Mouse (Mus musculus) heart, embryonic 13.5 days (tissue): Measurements from ENCODE around the gene Rbm20. TPM values are rescaled to one million over a fixed set of nuclear protein-coding genes. Genes with fewer than 3 reads are reported as not detected.

Source experiments
- ATAC-seq: fragments of 200-750 bp; cut with Nextera tagmentation; 2 replicates; pipeline ENCODE4 v1.8.0; 2017; ENCODE audit warnings: moderate TSS enrichment; ENCODE audit not compliant: insufficient number of reproducible peaks, low FRiP score, low TSS enrichment; ENCODE audit errors: extremely low read depth
- H3K27ac ChIP-seq: fragments of 300-500 bp; sonication (generic); replicated peaks from 2 replicates; pipeline ENCODE4 v1.5.1; 2015; ENCODE audit warnings: moderate library complexity, mild to moderate bottlenecking, inconsistent platforms
- H3K27me3 ChIP-seq: fragments of 300-500 bp; sonication (generic); replicated peaks from 2 replicates; pipeline ENCODE4 v1.6.1; 2015; ENCODE audit warnings: mild to moderate bottlenecking, inconsistent platforms
- H3K36me3 ChIP-seq: fragments of 300-500 bp; sonication (generic); 2 replicates; pipeline ENCODE4 v1.6.1; 2015; ENCODE audit warnings: mild to moderate bottlenecking, inconsistent platforms
- H3K4me1 ChIP-seq: fragments of 300-500 bp; sonication (generic); 2 replicates; pipeline ENCODE4 v1.6.1; 2015; ENCODE audit warnings: inconsistent platforms
- H3K4me2 ChIP-seq: fragments of 300-500 bp; sonication (generic); 2 replicates; pipeline ENCODE4 v1.6.1; 2015; ENCODE audit warnings: inconsistent platforms, mild to moderate bottlenecking, moderate library complexity
- H3K4me3 ChIP-seq: fragments of 300-500 bp; sonication (generic); 2 replicates; pipeline ENCODE4 v1.5.1; 2015; ENCODE audit warnings: moderate library complexity, mild to moderate bottlenecking, inconsistent platforms
- H3K9ac ChIP-seq: fragments of 300-500 bp; sonication (generic); 2 replicates; pipeline ENCODE4 v1.6.1; 2015; ENCODE audit warnings: inconsistent platforms, mild to moderate bottlenecking, moderate library complexity
- H3K9me3 ChIP-seq: fragments of 300-500 bp; sonication (generic); 2 replicates; pipeline ENCODE4 v1.6.1; 2016; ENCODE audit warnings: inconsistent platforms
- WGBS: fragments of 180-500 bp; shearing (Covaris S2); methylation state at CpG from one replicate; pipeline ENCODE4 v1.1.7; 2015; ENCODE audit warnings: mixed read lengths; 5-methylcytosine and 5-hydroxymethylcytosine counted together
- polyA plus RNA-seq: library from polyadenylated mRNA; unstranded; fragments of >200 nt; fragmentation: Nextera tagmentation; extraction: Ambion mirVana; gene quantifications from 2 replicates; pipeline ENCODE4 v1.2.1, GENCODE M21; 2015

Rbm20 gene
- polyA plus RNA-seq, 1 experiment from 2014 or later = 33.1 TPM

- Histone ChIP-seq H3K4me3 (no peak overlapping the region), H3K9ac (no peak overlapping the region), H3K27ac (no peak overlapping the region), H3K4me1 (0 out of 2 replicates have a peak, but pooled peaks cover 5% of the 10 kb centered on the region), H3K36me3 (peaks cover 93% of the 10 kb centered on the region), H3K9me3 (no peaks in the 10 kb centered on the region), H3K4me2 (no peak overlapping the region), H3K27me3 (no peaks in the 10 kb centered on the region)
- ATAC-seq = no peak
- 68% methylated on average over 6 of the region's 6 CpGs for WGBS
These were observed 162.7 kb downstream of the Rbm20 start for GRCm38 (mm10) chr19:53839837-53840236.

GRCm38 (mm10) chr19:53841915-53842314 is 164.8 kb downstream of the Rbm20 start:
- ATAC-seq = no peak
- WGBS = 62% methylated on average over 8 of the region's 8 CpGs
- no peak overlapping the region for H3K27ac ChIP-seq

GRCm38 (mm10) chr19:53843972-53844371 is 166.9 kb downstream of the Rbm20 start:
- Histone ChIP-seq H3K9ac (no peak overlapping the region), H3K4me1 (peaks cover 31% of the 10 kb centered on the region), H3K4me2 (no peak overlapping the region), H3K4me3 (no peak overlapping the region), H3K27ac (no peak overlapping the region), H3K36me3 (peaks cover 95% of the 10 kb centered on the region), H3K27me3 (no peaks in the 10 kb centered on the region), H3K9me3 (no peaks in the 10 kb centered on the region)
- WGBS = 61% methylated on average over 8 of the region's 8 CpGs
- ATAC-seq = no peak

More at GRCm38 (mm10) chr19:53841915-53842314, 164.8 kb downstream of the Rbm20 start:
- no peaks in the 10 kb centered on the region for H3K9me3 ChIP-seq
- H3K4me2 ChIP-seq = no peak overlapping the region
- peaks cover 94% of the 10 kb centered on the region for H3K36me3 ChIP-seq
- no peaks in the 10 kb centered on the region for H3K27me3 ChIP-seq
- H3K4me1 ChIP-seq = peaks cover 15% of the 10 kb centered on the region
- H3K4me3 ChIP-seq = no peak overlapping the region
- no peak overlapping the region for H3K9ac ChIP-seq

GRCm38 (mm10) chr19:53848272-53848995 is 171.3 kb downstream of the Rbm20 start:
- H3K27ac ChIP-seq = no peak overlapping the region

GRCm38 (mm10) chr19:53850166-53850922 is 173.2 kb downstream of the Rbm20 start:
- WGBS = 29% methylated on average over 18 of the region's 18 CpGs
- Histone ChIP-seq H3K27ac (peak overlapping the region; percentile 84), H3K9me3 (no peaks in the 10 kb centered on the region), H3K9ac (peak overlapping the region; percentile 29), H3K36me3 (peaks cover 84% of the 10 kb centered on the region), H3K27me3 (no peaks in the 10 kb centered on the region), H3K4me2 (peak overlapping the region; percentile 5; the same call in 1 of the 2 replicates), H3K4me1 (peaks cover 61% of the 10 kb centered on the region), H3K4me3 (no peak overlapping the region)
- no peak for ATAC-seq

More at GRCm38 (mm10) chr19:53848272-53848995, 171.3 kb downstream of the Rbm20 start:
- H3K9me3 ChIP-seq = no peaks in the 10 kb centered on the region
- peaks cover 84% of the 10 kb centered on the region for H3K36me3 ChIP-seq
- H3K27me3 ChIP-seq = no peaks in the 10 kb centered on the region
- H3K4me3 ChIP-seq = no peak overlapping the region
- WGBS = 72% methylated on average over 10 of the region's 10 CpGs
- no peak overlapping the region; the same call in 1 of the 2 replicates for H3K9ac ChIP-seq
- no peak overlapping the region for H3K4me2 ChIP-seq
- no peak for ATAC-seq
- H3K4me1 ChIP-seq = peaks cover 64% of the 10 kb centered on the region

GRCm38 (mm10) chr19:53851352-53851751 is 174.2 kb downstream of the Rbm20 start:
- H3K9me3 ChIP-seq = no peaks in the 10 kb centered on the region
- H3K36me3 ChIP-seq = peaks cover 85% of the 10 kb centered on the region
- H3K4me2 ChIP-seq = no peak overlapping the region
- no peak overlapping the region for H3K9ac ChIP-seq
- H3K4me1 ChIP-seq = peaks cover 58% of the 10 kb centered on the region
- no peak overlapping the region for H3K4me3 ChIP-seq
- H3K27me3 ChIP-seq = no peaks in the 10 kb centered on the region
- ATAC-seq = no peak
- H3K27ac ChIP-seq = peak overlapping the region; percentile 12; the same call in 1 of the 2 replicates
- WGBS = 74% methylated on average over 13 of the region's 13 CpGs

GRCm38 (mm10) chr19:53851826-53852698 is 175.0 kb downstream of the Rbm20 start:
- Histone ChIP-seq H3K4me2 (no peak overlapping the region), H3K9ac (no peak overlapping the region), H3K9me3 (no peaks in the 10 kb centered on the region), H3K4me3 (no peak overlapping the region), H3K4me1 (peaks cover 56% of the 10 kb centered on the region), H3K27ac (peak overlapping the region; percentile 12), H3K36me3 (peaks cover 78% of the 10 kb centered on the region), H3K27me3 (no peaks in the 10 kb centered on the region)
- no peak for ATAC-seq
- 85% methylated on average over 14 of the region's 14 CpGs for WGBS

GRCm38 (mm10) chr19:53852699-53853451 is 175.8 kb downstream of the Rbm20 start:
- no peak overlapping the region for H3K4me2 ChIP-seq
- H3K9ac ChIP-seq = no peak overlapping the region
- H3K4me1 ChIP-seq = peaks cover 56% of the 10 kb centered on the region
- H3K27me3 ChIP-seq = no peaks in the 10 kb centered on the region
- H3K36me3 ChIP-seq = peaks cover 74% of the 10 kb centered on the region
- H3K4me3 ChIP-seq = no peak overlapping the region
- H3K27ac ChIP-seq = 0 out of 2 replicates have a peak overlapping the region, but pooled peaks have one; percentile 0
- no peaks in the 10 kb centered on the region for H3K9me3 ChIP-seq
- WGBS = 68% methylated on average over 15 of the region's 15 CpGs
- ATAC-seq = no peak

- Histone ChIP-seq H3K9me3 (no peaks in the 10 kb centered on the region), H3K27me3 (no peaks in the 10 kb centered on the region), H3K4me3 (no peak overlapping the region), H3K4me2 (no peak overlapping the region), H3K27ac (no peak overlapping the region), H3K9ac (no peak overlapping the region), H3K36me3 (peaks cover 74% of the 10 kb centered on the region), H3K4me1 (peaks cover 41% of the 10 kb centered on the region)
- ATAC-seq = no peak
- 71% methylated on average over 4 of the region's 4 CpGs for WGBS
These were observed 177.9 kb downstream of the Rbm20 start for GRCm38 (mm10) chr19:53854978-53855377.

- 77% methylated on average over 5 of the region's 5 CpGs for WGBS
- Histone ChIP-seq H3K4me2 (no peak overlapping the region), H3K27me3 (no peaks in the 10 kb centered on the region), H3K27ac (no peak overlapping the region), H3K4me1 (peaks cover 33% of the 10 kb centered on the region), H3K9me3 (no peaks in the 10 kb centered on the region), H3K4me3 (no peak overlapping the region), H3K9ac (no peak overlapping the region), H3K36me3 (peaks cover 77% of the 10 kb centered on the region)
- no peak for ATAC-seq
These were observed 178.7 kb downstream of the Rbm20 start for GRCm38 (mm10) chr19:53855781-53856180.
